Mouse (Mus musculus): ENCODE measurements around the gene Il1rap.
A peak's percentile ranks its signal among the peaks of the same experiment; 100 is the strongest.

Il1rap gene

GRCm38 (mm10) chr16:26612499-26613220 lies 31.2 kb downstream of the Il1rap start:
- DNase-seq, result no peak

- no peak for DNase-seq
Observed at GRCm38 (mm10) chr16:26623141-26623540, 41.6 kb downstream of the Il1rap start.

GRCm38 (mm10) chr16:26626065-26626464 lies 44.6 kb downstream of the Il1rap start:
- no peak for DNase-seq

DNA sequence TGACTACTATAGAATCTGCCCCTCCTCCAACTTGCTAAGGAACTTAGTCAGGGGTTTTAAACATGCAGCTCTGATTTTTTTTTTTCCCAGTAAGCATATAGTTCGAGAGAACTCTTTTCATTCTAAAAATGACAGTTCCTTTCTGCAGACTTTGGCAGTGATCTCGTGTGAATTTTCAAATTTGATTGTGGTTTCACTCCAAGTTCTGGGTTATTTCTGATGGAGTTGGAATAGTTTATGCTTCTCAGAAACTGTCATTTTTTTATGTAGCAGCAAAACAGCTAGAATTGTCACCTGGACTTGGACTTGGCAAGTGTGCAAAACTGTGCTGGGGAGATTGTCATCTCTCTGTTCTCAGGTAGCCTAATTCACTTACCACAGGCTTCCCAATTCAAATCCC lies 53.3 kb downstream of the Il1rap start:
- DNase-seq, result no peak

- DNase-seq, result no peak
Observed at GRCm38 (mm10) chr16:26643077-26643476, 61.6 kb downstream of the Il1rap start.

DNA sequence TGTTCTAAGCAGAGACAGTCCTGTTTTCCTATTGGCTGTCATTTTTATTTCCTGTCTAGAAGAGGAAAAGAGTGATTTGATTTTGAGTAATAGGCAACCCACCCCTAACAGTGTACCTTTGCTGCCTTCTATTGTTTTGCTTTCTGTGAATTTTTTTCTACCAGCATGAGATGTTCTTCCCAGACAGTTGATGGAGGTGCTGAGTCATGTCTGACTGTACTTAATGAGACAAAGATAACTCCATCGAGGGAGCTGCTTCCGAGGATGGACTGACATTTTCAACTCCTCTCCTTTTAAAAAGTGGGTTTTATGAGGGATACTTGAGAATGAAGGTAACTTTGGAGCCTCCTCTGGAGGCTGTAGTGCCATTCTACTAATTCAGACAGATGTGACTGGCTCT lies 64.6 kb downstream of the Il1rap start:
- DNase-seq, result no peak

GRCm38 (mm10) chr16:26647036-26647435 lies 65.5 kb downstream of the Il1rap start:
- DNase-seq, result no peak

DNA sequence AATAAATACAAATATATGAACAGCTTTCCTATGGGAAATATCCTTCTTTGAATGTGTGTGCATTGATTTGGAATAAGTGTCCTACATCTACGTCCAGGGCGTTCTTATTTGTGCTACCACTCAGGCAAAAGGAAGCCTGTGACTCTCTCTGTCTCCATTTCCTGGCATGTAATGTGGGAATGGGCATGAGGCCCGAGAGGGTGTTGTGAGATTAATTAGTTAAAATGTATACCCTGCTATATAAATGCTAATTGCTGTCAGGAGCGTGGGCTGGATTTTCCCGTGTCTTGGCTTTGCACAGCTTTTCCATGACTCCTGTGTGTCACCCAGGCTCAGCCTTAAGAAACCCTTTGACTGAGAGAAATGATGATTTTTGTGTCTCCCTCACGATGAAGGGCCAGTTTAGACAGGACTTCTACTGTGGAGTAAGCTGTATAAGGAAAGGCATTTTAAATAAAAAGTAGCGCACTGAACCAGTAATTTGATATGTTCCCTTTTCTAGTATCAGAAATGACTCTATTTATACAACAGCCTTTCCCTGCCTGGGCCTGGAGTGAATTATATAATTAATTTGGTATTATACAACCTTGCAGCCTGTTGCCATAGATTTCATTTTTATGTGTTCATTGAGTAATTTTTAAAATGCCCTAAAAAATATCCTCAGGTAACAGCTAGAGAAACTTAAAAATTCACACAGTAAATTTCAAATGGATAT lies 81.4 kb downstream of the Il1rap start:
- no peak for DNase-seq

- no peak for DNase-seq
Observed at GRCm38 (mm10) chr16:26666401-26666800, 84.9 kb downstream of the Il1rap start.

DNA sequence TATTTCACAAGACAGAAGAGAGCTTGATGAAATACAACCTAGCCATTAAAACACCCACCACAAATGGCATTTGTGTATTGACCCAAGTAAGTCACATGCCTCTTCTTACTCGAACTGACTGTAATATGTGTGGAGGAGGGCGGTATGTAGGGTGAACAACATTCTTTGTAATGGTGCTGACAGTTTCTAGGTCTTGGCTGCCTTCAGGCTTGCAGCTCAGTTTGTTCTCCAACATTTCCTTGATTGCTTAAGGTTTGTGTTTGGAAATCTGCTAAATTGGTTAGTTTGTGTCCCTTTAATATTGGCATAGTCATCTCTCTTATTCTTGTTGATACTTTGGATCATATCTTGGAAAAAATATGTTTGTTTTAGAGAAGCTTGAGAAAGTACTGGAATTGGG lies 87.6 kb downstream of the Il1rap start:
- no peak for DNase-seq

GRCm38 (mm10) chr16:26680381-26680780 lies 98.9 kb downstream of the Il1rap start:
- no peak for DNase-seq

GRCm38 (mm10) chr16:26689771-26690170 lies 108.3 kb downstream of the Il1rap start:
- DNase-seq, result no peak

DNA sequence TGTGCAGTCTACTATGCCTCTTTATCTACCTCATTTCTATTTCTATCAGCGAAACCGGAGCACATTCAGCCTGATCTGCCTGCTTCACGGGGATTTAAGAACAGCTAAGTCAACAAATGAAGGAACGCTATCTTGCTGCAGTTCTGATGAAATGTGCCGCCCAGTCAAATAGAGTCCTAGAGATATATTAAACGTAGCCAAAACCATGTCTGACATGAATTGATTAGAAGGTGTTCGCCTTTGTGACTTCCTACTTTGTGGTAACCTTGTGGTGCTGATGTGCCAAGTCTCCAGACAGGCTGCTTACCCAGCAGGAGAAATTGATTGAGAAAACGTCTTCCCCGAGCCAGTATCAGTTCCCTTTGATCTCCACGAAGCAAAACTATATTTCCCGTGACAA lies 109.8 kb downstream of the Il1rap start:
- no peak for DNase-seq

DNA sequence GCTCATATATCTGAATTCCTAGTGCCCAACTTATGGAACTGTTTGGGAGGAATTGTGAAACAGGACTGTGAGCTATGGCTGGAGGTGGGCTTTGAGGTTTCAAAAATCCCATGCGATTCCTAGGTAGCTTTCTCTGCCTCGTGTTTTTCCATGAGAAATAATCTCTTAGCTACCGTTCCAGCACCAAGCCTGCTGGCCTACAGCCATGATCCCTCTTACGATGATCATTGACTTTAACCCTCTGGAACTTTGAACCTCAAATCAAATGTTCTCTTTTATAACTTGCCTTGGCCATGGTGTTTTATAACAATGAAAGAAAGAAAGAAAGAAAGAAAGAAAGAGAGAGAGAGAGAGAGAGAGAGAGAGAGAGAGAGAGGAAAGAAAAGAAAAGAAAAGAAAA lies 116.6 kb downstream of the Il1rap start:
- no peak for DNase-seq

DNA sequence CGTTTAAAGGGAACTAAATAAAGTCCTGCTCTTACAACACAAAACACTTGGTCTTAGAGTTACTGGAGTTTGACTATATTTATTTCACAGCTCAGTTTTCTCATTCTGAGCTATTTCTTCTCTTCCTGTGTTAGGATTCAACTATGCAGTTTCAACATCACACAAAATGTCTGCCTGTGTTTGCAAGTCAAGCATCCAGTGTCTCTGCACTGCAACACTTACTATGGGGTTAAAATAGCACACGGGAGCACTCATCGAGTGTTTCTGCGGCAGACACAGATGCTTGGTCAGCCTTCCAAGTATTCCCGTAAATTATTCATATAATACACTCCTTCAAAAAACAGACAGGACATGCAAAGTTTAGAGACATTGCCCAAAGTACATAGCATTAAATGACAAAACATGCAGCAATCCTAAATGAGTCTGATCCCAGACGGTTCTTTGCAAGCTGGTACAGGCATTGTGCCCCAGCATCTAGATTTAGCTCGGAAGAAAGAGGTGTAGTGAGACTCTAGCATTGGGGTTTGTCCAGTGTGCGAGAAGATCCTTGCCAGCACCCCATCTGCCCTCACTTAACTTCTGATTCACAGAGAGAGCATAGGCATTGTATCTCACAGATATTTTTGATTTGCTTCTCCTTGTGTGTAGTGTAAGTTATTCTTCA lies 119.1 kb downstream of the Il1rap start:
- no peak for DNase-seq

GRCm38 (mm10) chr16:26705658-26706371 lies 124.3 kb downstream of the Il1rap start:
- DNase-seq, result no peak

DNA sequence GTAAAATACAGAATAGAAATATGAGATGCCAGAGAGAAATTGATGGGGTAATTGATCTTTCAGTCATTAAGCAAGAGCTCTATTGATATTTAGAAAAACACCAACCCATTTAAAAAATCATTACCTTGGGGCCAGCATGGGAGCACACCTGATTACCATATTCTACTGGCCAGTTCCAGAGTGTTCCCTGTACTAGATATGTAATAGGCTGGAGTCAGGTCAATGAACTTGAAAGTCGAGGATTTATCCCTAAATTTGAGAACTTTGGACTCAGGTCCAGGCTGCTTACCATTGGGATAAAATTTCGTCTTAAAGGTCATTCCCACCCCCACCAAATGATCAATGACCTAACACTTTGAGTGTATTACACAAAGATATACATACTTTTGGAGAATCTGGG lies 125.0 kb downstream of the Il1rap start:
- DNase-seq, result no peak

GRCm38 (mm10) chr16:26710922-26711321 lies 129.4 kb downstream of the Il1rap start:
- DNase-seq, result no peak

DNA sequence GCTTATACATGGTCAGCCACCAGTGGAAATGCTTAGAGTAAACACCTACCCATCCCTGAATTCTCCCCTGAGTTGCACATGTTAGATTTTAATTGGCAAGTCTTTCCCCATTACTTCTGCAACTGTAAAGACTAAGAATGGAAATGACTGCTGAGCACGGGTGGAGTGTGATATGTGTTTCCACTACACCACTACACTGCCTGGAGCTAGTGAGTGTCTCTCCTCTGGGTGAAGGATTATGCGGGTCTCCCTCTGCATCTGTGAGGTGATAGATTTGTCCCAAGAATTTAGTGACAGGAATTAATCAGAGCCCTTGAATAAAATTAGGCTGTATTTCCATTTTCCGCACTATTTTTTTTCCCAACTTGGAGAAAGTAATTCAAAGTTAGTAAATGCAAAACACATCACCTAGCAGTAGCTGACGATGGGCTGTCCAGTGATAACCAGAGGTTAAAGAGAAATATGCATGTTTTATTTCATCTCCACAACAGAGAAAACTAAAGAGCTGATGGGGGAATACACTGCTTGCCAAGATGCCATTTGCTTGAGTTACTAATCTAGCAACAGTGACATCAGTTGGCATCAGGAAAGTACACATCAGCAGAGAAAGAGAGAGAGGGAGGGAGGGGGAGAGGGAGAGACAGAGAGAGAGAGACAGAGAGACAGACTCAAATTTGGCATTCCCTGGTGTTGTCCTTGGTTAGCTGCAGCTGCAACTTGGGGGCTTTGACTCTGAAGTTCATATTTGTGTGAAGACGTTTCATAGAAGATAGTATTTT lies 132.2 kb downstream of the Il1rap start:
- no peak for DNase-seq

DNA sequence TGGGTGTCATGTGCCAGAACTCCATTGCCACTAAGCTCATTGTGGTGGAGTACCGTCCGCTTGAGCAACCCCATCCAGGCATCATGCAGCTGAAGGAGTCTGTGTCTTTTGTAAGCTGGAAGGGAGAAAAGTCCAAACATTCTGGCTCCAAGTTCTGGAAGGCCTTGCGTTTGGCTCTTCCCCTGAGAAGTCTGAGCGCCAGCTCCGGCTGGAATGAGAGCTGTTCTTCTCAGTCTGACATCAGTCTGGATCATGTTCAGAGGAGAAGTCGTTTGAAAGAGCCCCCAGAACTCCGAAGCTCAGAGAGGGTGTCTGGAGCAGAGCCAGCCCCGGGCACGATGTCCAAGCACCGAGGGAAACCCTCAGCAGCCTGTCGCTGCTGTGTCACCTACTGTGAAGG lies 141.0 kb downstream of the Il1rap start:
- DNase-seq, result peak; percentile 9 to 54

GRCm38 (mm10) chr16:26723952-26724747 lies 142.6 kb downstream of the Il1rap start:
- no peak for DNase-seq

- no peak for DNase-seq
Observed at GRCm38 (mm10) chr16:26728139-26728538, 146.6 kb downstream of the Il1rap start.
